Mouse (Mus musculus): ENCODE measurements at regions not wholly inside any gene's neighbourhood (a gene's known extent, or its start where the extent isn't known, plus 50 kb on each side); places are given as distances from the start of the nearest gene placed in this dataset.
A peak's percentile ranks its signal among the peaks of the same experiment; 100 is the strongest.

GRCm38 (mm10) chr10:117455595-117456302, 75.9 kb upstream of the Cpsf6 start:
- Histone ChIP-seq H3K9ac (ENCODE audit: low read depth, low read length) (no peak overlapping the region), H3K4me2 (no peak overlapping the region), H3K4me1 (ENCODE audit: control insufficient read depth, insufficient read depth, low read length) (peaks cover 6% of the 10 kb centered on the region), H3K27ac (ENCODE audit: low read depth, low read length) (no peak overlapping the region), H3K9me3 (replicated peaks; ENCODE audit: control insufficient read depth, low read length) (no peaks in the 10 kb centered on the region), H3K27me3 (ENCODE audit: control insufficient read depth, insufficient read depth, low read length) (no peaks in the 10 kb centered on the region), H3K4me3 (ENCODE audit: low read depth, low read length) (no peak overlapping the region), H3K36me3 (ENCODE audit: control insufficient read depth, insufficient read depth, low read length) (no peaks in the 10 kb centered on the region)
- WGBS (ENCODE audit: insufficient replicate concordance) = 68% methylated on average over 9 of the region's 9 CpGs
- ATAC-seq (replicated peaks; ENCODE audit: insufficient number of reproducible peaks, low FRiP score, low TSS enrichment) = no peak

GRCm38 (mm10) chr10:117454711-117455591, 75.1 kb upstream of the Cpsf6 start:
- no peak overlapping the region for H3K4me3 ChIP-seq (ENCODE audit: low read depth, low read length)
- H3K27me3 ChIP-seq (ENCODE audit: control insufficient read depth, insufficient read depth, low read length) = no peaks in the 10 kb centered on the region
- no peaks in the 10 kb centered on the region for H3K36me3 ChIP-seq (ENCODE audit: control insufficient read depth, insufficient read depth, low read length)
- no peak for ATAC-seq (replicated peaks; ENCODE audit: insufficient number of reproducible peaks, low FRiP score, low TSS enrichment)
- no peak overlapping the region for H3K4me2 ChIP-seq
- no peak overlapping the region for H3K9ac ChIP-seq (ENCODE audit: low read depth, low read length)
- no peak overlapping the region for H3K27ac ChIP-seq (ENCODE audit: low read depth, low read length)
- H3K4me1 ChIP-seq (ENCODE audit: control insufficient read depth, insufficient read depth, low read length) = peaks cover 6% of the 10 kb centered on the region
- H3K9me3 ChIP-seq (replicated peaks; ENCODE audit: control insufficient read depth, low read length) = no peaks in the 10 kb centered on the region
- WGBS (ENCODE audit: insufficient replicate concordance) = 61% methylated on average over 12 of the region's 12 CpGs

DNA sequence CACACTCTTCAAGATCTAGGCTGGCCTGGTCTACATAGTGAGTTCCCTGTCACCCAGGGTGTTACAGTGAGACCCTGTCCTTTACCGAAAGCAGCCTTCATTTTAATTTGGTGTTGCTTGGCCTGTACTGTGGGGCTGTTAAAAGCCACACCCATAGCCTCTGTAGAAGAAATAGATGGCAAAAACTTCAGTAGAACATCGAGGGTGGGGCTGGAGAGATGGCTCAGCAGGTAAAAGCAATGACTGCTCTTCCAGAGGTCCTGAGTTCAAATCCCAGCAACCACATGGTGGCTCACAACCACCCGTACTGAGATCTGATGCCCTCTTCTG, 74.3 kb upstream of the Cpsf6 start:
- WGBS (ENCODE audit: insufficient replicate concordance) = 82% methylated on average over 3 of the region's 3 CpGs
- Histone ChIP-seq H3K36me3 (ENCODE audit: control insufficient read depth, insufficient read depth, low read length) (no peaks in the 10 kb centered on the region), H3K27ac (ENCODE audit: low read depth, low read length) (no peak overlapping the region), H3K4me2 (no peak overlapping the region), H3K9me3 (replicated peaks; ENCODE audit: control insufficient read depth, low read length) (no peaks in the 10 kb centered on the region), H3K9ac (ENCODE audit: low read depth, low read length) (no peak overlapping the region), H3K4me3 (ENCODE audit: low read depth, low read length) (no peak overlapping the region), H3K4me1 (ENCODE audit: control insufficient read depth, insufficient read depth, low read length) (peaks cover 6% of the 10 kb centered on the region), H3K27me3 (ENCODE audit: control insufficient read depth, insufficient read depth, low read length) (no peaks in the 10 kb centered on the region)
- ATAC-seq (replicated peaks; ENCODE audit: insufficient number of reproducible peaks, low FRiP score, low TSS enrichment) = no peak

DNA sequence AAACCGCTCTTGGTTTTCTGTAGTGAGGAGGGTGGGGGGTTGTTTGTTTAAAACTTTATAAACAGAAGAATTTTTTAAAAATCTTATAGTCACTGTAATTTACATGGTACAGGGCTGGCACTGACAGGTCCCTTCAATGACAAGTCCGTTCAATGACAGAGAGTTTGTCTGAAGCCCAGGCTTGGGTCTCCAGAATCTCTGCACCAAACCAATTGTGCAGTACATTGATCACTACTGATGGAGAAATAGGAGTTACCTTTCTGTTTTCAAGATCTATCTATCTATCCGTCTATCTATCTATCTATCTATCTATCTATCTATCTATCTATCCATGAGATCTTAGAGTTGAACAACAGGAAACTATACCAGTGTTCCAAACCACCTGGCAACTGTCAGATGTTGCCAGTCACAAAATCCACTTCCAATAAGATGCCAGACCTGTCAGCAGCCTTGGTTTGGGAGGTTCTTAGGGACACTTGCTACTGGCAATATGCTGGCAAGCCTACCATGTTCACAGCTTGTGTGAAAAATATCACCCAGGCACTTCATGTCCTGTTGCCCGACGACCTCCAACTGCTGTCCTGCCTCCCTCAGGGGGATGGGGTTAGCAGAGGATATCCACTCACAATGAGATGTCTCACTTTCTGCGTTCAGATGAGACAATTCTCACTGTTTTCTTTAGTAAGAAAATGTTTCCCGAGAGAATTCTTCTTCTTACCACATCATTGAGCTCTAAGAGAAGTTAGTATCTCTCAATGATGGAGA, 73.8 kb upstream of the Cpsf6 start:
- no peak overlapping the region for H3K27ac ChIP-seq (ENCODE audit: low read depth, low read length)
- no peaks in the 10 kb centered on the region for H3K9me3 ChIP-seq (replicated peaks; ENCODE audit: control insufficient read depth, low read length)
- peaks cover 6% of the 10 kb centered on the region for H3K4me1 ChIP-seq (ENCODE audit: control insufficient read depth, insufficient read depth, low read length)
- H3K9ac ChIP-seq (ENCODE audit: low read depth, low read length) = no peak overlapping the region
- no peaks in the 10 kb centered on the region for H3K36me3 ChIP-seq (ENCODE audit: control insufficient read depth, insufficient read depth, low read length)
- 79% methylated on average over 7 of the region's 7 CpGs for WGBS (ENCODE audit: insufficient replicate concordance)
- no peak overlapping the region for H3K4me2 ChIP-seq
- no peak for ATAC-seq (replicated peaks; ENCODE audit: insufficient number of reproducible peaks, low FRiP score, low TSS enrichment)
- H3K27me3 ChIP-seq (ENCODE audit: control insufficient read depth, insufficient read depth, low read length) = no peaks in the 10 kb centered on the region
- no peak overlapping the region for H3K4me3 ChIP-seq (ENCODE audit: low read depth, low read length)

- H3K36me3 ChIP-seq (ENCODE audit: control insufficient read depth, insufficient read depth, low read length) = no peaks in the 10 kb centered on the region
- no peak overlapping the region for H3K27ac ChIP-seq (ENCODE audit: low read depth, low read length)
- H3K4me2 ChIP-seq = no peak overlapping the region
- WGBS (ENCODE audit: insufficient replicate concordance) = 28% methylated on average over 7 of the region's 7 CpGs
- peaks cover 6% of the 10 kb centered on the region for H3K4me1 ChIP-seq (ENCODE audit: control insufficient read depth, insufficient read depth, low read length)
- no peaks in the 10 kb centered on the region for H3K9me3 ChIP-seq (replicated peaks; ENCODE audit: control insufficient read depth, low read length)
- H3K4me3 ChIP-seq (ENCODE audit: low read depth, low read length) = no peak overlapping the region
- no peak overlapping the region for H3K9ac ChIP-seq (ENCODE audit: low read depth, low read length)
- H3K27me3 ChIP-seq (ENCODE audit: control insufficient read depth, insufficient read depth, low read length) = no peaks in the 10 kb centered on the region
- 0 out of 2 replicates have a peak, but pooled peaks have one; percentile 51 for ATAC-seq (replicated peaks; ENCODE audit: insufficient number of reproducible peaks, low FRiP score, low TSS enrichment)
These were observed 72.6 kb upstream of the Cpsf6 start for GRCm38 (mm10) chr10:117452190-117452950.

- H3K9ac ChIP-seq (ENCODE audit: low read depth, low read length) = no peak overlapping the region
- no peaks in the 10 kb centered on the region for H3K36me3 ChIP-seq (ENCODE audit: control insufficient read depth, insufficient read depth, low read length)
- ATAC-seq (replicated peaks; ENCODE audit: insufficient number of reproducible peaks, low FRiP score, low TSS enrichment) = no peak
- H3K27me3 ChIP-seq (ENCODE audit: control insufficient read depth, insufficient read depth, low read length) = no peaks in the 10 kb centered on the region
- H3K9me3 ChIP-seq (replicated peaks; ENCODE audit: control insufficient read depth, low read length) = no peaks in the 10 kb centered on the region
- 79% methylated on average over 9 of the region's 9 CpGs for WGBS (ENCODE audit: insufficient replicate concordance)
- H3K4me2 ChIP-seq = no peak overlapping the region
- H3K27ac ChIP-seq (ENCODE audit: low read depth, low read length) = no peak overlapping the region
- no peak overlapping the region for H3K4me3 ChIP-seq (ENCODE audit: low read depth, low read length)
- H3K4me1 ChIP-seq (ENCODE audit: control insufficient read depth, insufficient read depth, low read length) = peaks cover 6% of the 10 kb centered on the region
These were observed 71.8 kb upstream of the Cpsf6 start for GRCm38 (mm10) chr10:117451396-117452185.

DNA sequence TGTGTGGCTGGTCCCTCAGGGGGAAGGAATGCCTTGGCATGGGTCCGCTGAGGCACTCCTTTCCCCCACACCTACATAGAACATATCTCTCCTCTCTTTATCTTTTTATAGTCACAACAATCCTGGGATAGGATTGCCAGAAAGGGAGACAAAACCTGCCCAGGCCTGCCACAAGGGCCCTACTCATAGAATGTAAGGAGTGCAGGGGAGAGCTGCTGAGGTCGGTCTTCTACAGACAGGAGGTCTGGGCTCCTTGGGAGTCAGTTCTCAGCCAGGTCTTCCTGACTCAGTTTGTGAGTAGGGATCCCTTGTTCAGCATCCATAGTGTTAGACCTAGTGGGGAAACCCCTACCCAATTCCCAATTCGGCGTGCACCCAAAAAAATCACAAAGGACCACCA, 70.8 kb upstream of the Cpsf6 start:
- Histone ChIP-seq H3K4me1 (ENCODE audit: control insufficient read depth, insufficient read depth, low read length) (peaks cover 6% of the 10 kb centered on the region), H3K9ac (ENCODE audit: low read depth, low read length) (no peak overlapping the region), H3K4me2 (no peak overlapping the region), H3K9me3 (replicated peaks; ENCODE audit: control insufficient read depth, low read length) (no peaks in the 10 kb centered on the region), H3K27me3 (ENCODE audit: control insufficient read depth, insufficient read depth, low read length) (no peaks in the 10 kb centered on the region), H3K27ac (ENCODE audit: low read depth, low read length) (no peak overlapping the region), H3K36me3 (ENCODE audit: control insufficient read depth, insufficient read depth, low read length) (no peaks in the 10 kb centered on the region), H3K4me3 (ENCODE audit: low read depth, low read length) (no peak overlapping the region)
- 89% methylated on average over 4 of the region's 4 CpGs for WGBS (ENCODE audit: insufficient replicate concordance)
- no peak for ATAC-seq (replicated peaks; ENCODE audit: insufficient number of reproducible peaks, low FRiP score, low TSS enrichment)

DNA sequence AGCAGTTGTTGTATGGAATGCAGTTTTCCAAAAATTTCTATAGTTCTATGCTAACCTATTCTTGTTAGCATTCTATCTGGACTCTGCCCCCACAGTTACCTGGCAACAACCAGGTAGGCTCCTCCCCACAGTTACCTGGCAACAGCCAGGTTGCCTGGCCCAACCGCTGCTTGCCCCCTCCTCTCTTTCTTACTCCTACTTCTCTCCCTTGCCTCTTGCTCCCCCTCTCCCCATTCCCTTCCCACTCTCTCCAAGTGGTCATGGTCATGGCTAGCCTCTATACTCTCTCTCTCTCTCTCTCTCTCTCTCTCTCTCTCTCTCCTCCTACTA, 70.4 kb upstream of the Cpsf6 start:
- 92% methylated on average over 1 of the region's 1 CpGs for WGBS (ENCODE audit: insufficient replicate concordance)

More for the DNA sequence above, 70.4 kb upstream of the Cpsf6 start:
- Histone ChIP-seq H3K4me1 (ENCODE audit: control insufficient read depth, insufficient read depth, low read length) (peaks cover 6% of the 10 kb centered on the region), H3K9ac (ENCODE audit: low read depth, low read length) (no peak overlapping the region), H3K27me3 (ENCODE audit: control insufficient read depth, insufficient read depth, low read length) (no peaks in the 10 kb centered on the region), H3K4me2 (no peak overlapping the region), H3K4me3 (ENCODE audit: low read depth, low read length) (no peak overlapping the region), H3K27ac (ENCODE audit: low read depth, low read length) (no peak overlapping the region), H3K36me3 (ENCODE audit: control insufficient read depth, insufficient read depth, low read length) (no peaks in the 10 kb centered on the region), H3K9me3 (replicated peaks; ENCODE audit: control insufficient read depth, low read length) (no peaks in the 10 kb centered on the region)
- no peak for ATAC-seq (replicated peaks; ENCODE audit: insufficient number of reproducible peaks, low FRiP score, low TSS enrichment)

Measured in heart, embryonic 11.5 days (tissue).